Mouse (Mus musculus) cerebellum, adult 11-12 months (tissue): ENCODE measurements around the gene Gpr34.

Experiments
- DNase-seq: peaks from one replicate; pipeline ENCODE4 v3.0.0; 2022

Gene Gpr34

DNA sequence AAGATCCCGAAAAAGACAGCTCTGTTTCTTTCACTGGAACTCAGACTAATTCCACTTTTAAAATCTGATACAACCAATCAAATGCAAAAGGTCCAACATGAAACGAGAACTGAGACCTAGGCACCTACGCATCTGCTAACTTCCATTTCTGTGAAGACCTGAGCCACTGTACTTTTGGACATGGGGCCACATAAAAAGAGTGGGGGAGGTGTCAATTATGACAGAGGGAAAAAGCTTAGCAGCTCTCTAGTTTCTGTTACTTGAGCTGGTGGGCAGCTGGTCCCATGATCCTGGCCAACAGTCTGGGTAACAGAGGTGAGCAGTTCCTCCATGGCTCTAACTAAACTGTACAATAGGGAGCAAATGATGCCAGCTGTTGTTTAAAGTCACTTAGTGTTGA lies 41.1 kb downstream of the Gpr34 start:
- no peak for DNase-seq

DNA sequence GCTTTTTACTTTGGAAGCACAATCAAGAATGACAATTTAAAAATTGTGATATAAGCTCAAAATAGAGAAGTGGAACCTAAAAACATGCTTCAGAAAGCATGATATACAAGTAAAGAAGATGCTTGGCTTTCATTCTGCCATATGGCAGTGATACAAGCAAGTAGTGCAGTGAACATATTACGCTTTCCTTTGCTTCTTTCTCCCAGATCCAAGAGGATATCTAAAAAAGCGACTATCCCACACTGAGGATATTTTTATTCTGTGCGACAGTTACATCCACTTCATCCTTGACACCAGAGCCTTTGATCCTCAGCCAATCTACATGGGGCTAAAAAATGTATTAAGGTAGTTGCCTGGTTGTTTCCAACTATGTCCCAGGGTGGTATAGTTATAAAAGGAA lies 49.9 kb downstream of the Gpr34 start:
- DNase-seq, result no peak

DNA sequence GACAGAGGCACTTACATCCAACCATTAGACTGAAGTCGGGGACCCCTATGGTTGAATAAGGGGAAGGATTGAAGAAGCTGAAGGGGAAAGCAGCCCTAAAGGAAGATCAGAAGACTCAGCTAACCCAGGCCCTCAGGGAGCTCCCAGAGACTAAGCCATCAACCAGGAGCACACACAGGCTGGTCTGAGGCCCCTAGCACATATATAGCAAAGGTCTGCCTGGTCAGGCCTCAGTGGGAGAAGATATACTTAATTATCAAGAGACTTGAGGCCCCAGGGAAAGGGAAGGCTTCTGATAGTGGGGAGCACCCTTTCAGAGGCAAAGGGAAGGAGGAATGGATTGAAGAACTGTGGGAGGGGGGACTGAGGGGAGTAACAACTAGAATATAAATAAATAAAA lies 54.7 kb downstream of the Gpr34 start:
- no peak for DNase-seq

DNA sequence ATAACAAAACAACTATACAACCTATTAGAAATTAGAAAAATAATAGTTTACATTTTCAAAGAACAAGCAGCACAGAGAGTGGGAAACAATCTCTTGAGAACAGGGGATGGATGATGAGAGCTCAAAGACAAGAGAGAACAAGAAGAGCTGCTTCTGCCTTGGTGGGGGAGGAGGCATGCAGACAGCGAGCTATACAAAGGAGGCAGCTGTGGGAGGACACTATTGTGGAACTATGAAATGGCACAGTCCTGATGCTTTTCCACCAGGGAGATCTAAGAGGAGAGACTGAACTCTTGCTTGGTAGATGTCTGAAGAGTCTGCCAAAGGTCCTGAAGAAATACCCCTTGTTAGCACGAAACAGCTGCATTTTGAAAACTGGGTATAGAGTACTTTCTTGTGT lies 56.5 kb downstream of the Gpr34 start:
- DNase-seq, result no peak
